Mouse (Mus musculus) brown adipose tissue, adult 24 weeks (tissue): ENCODE measurements at regions not wholly inside any gene's neighbourhood (a gene's known extent, or its start where the extent isn't known, plus 50 kb on each side); places are given as distances from the start of the nearest gene placed in this dataset.
A peak's percentile ranks its signal among the peaks of the same experiment; 100 is the strongest.

Source experiments
- H3K27ac ChIP-seq: fragments of 200-500 bp; replicated peaks from 2 replicates; pipeline ENCODE4 v1.5.1; 2012; ENCODE audit warnings: low read depth, mild to moderate bottlenecking, low read length
- H3K4me1 ChIP-seq: fragments of 200-500 bp; 2 replicates; pipeline ENCODE4 v1.6.1; 2012; ENCODE audit warnings: low read length, mixed read lengths; ENCODE audit not compliant: control insufficient read depth, insufficient read depth, insufficient read length
- H3K4me3 ChIP-seq: fragments of 200-500 bp; 2 replicates; pipeline ENCODE4 v1.5.1; 2012; ENCODE audit warnings: low read depth, mild to moderate bottlenecking, low read length, moderate library complexity; ENCODE audit not compliant: insufficient read depth

- Histone ChIP-seq H3K4me1 (no peaks in the 10 kb centered on the region), H3K4me3 (no peak overlapping the region), H3K27ac (no peak overlapping the region)
Observed at GRCm38 (mm10) chr8:26526474-26527185, 407.3 kb downstream of the Gm45692 start.

- no peaks in the 10 kb centered on the region for H3K4me1 ChIP-seq
Observed at GRCm38 (mm10) chr8:26527186-26527580, 407.8 kb downstream of the Gm45692 start.

GRCm38 (mm10) chr8:26529921-26530320 is 410.6 kb downstream of the Gm45692 start:
- no peak overlapping the region for H3K4me3 ChIP-seq
- peaks cover 6% of the 10 kb centered on the region for H3K4me1 ChIP-seq
- no peak overlapping the region for H3K27ac ChIP-seq

More at GRCm38 (mm10) chr8:26527186-26527580, 407.8 kb downstream of the Gm45692 start:
- no peak overlapping the region for H3K27ac ChIP-seq
- no peak overlapping the region for H3K4me3 ChIP-seq

GRCm38 (mm10) chr8:26533444-26534421 is 414.4 kb downstream of the Gm45692 start:
- H3K4me3 ChIP-seq: no peak overlapping the region
- H3K4me1 ChIP-seq: peaks cover 8% of the 10 kb centered on the region
- 0 out of 2 replicates have a peak overlapping the region, but pooled peaks have one; percentile 11 for H3K27ac ChIP-seq

GRCm38 (mm10) chr8:26535816-26536215 is 416.5 kb downstream of the Gm45692 start:
- Histone ChIP-seq H3K4me1 (peaks cover 8% of the 10 kb centered on the region), H3K4me3 (no peak overlapping the region), H3K27ac (no peak overlapping the region)

- H3K4me3 ChIP-seq: no peak overlapping the region
- no peak overlapping the region for H3K27ac ChIP-seq
- peaks cover 8% of the 10 kb centered on the region; the same call in 1 of the 2 replicates for H3K4me1 ChIP-seq
Observed at GRCm38 (mm10) chr8:26553691-26554090, 423.4 kb upstream of the Zfp703 start.

GRCm38 (mm10) chr8:26559196-26559595 is 417.9 kb upstream of the Zfp703 start:
- peak overlapping the region; percentile 86 for H3K27ac ChIP-seq

GRCm38 (mm10) chr8:26563151-26563550 is 414.0 kb upstream of the Zfp703 start:
- peaks cover 2% of the 10 kb centered on the region; the same call in 1 of the 2 replicates for H3K4me1 ChIP-seq
- H3K27ac ChIP-seq: no peak overlapping the region
- H3K4me3 ChIP-seq: no peak overlapping the region

More at GRCm38 (mm10) chr8:26559196-26559595, 417.9 kb upstream of the Zfp703 start:
- peaks cover 8% of the 10 kb centered on the region; the same call in 1 of the 2 replicates for H3K4me1 ChIP-seq
- H3K4me3 ChIP-seq: no peak overlapping the region

GRCm38 (mm10) chr8:26564254-26564653 is 412.9 kb upstream of the Zfp703 start:
- H3K27ac ChIP-seq: no peak overlapping the region
- H3K4me3 ChIP-seq: no peak overlapping the region
- no peaks in the 10 kb centered on the region for H3K4me1 ChIP-seq

GRCm38 (mm10) chr8:26568423-26569060 is 408.6 kb upstream of the Zfp703 start:
- Histone ChIP-seq H3K4me3 (no peak overlapping the region), H3K27ac (no peak overlapping the region), H3K4me1 (no peaks in the 10 kb centered on the region)

- Histone ChIP-seq H3K27ac (no peak overlapping the region), H3K4me1 (no peaks in the 10 kb centered on the region), H3K4me3 (no peak overlapping the region)
Observed at GRCm38 (mm10) chr8:26588841-26589240, 388.3 kb upstream of the Zfp703 start.

GRCm38 (mm10) chr8:26590591-26591212 is 386.4 kb upstream of the Zfp703 start:
- no peak overlapping the region for H3K4me3 ChIP-seq
- H3K4me1 ChIP-seq: no peaks in the 10 kb centered on the region
- no peak overlapping the region for H3K27ac ChIP-seq

- Histone ChIP-seq H3K27ac (no peak overlapping the region), H3K4me1 (peaks cover 3% of the 10 kb centered on the region; the same call in 1 of the 2 replicates)
Observed at GRCm38 (mm10) chr8:26591266-26591665, 385.9 kb upstream of the Zfp703 start.

GRCm38 (mm10) chr8:26593536-26594368 is 383.4 kb upstream of the Zfp703 start:
- Histone ChIP-seq H3K27ac (no peak overlapping the region), H3K4me1 (peaks cover 3% of the 10 kb centered on the region; the same call in 1 of the 2 replicates), H3K4me3 (no peak overlapping the region)

More at GRCm38 (mm10) chr8:26591266-26591665, 385.9 kb upstream of the Zfp703 start:
- no peak overlapping the region for H3K4me3 ChIP-seq
